Mouse (Mus musculus) ES-Bruce4 (cell line): ENCODE data around the gene Kmt2d. TPM values are rescaled to one million over a fixed set of nuclear protein-coding genes. Genes with fewer than 3 reads are reported as not detected.

Experiments
- H3K27ac ChIP-seq: 2 replicates; pipeline ENCODE4 v1.5.1; 2012; ENCODE audit warnings: low read length, inconsistent platforms; ENCODE audit not compliant: insufficient read depth
- H3K27me3 ChIP-seq: 2 replicates; pipeline ENCODE4 v1.6.1; 2012; ENCODE audit warnings: mild to moderate bottlenecking, low read length, inconsistent platforms; ENCODE audit not compliant: control insufficient read depth, poor library complexity, insufficient read depth, severe bottlenecking
- H3K36me3 ChIP-seq: 2 replicates; pipeline ENCODE4 v1.6.1; 2012; ENCODE audit warnings: inconsistent platforms, mild to moderate bottlenecking, low read length, moderate library complexity; ENCODE audit not compliant: control insufficient read depth, poor library complexity, insufficient read depth, severe bottlenecking
- H3K4me1 ChIP-seq: one replicate; pipeline ENCODE4 v1.8.1; 2011; ENCODE audit warnings: low read length; ENCODE audit not compliant: control insufficient read depth, insufficient read depth
- H3K4me3 ChIP-seq: 2 replicates; pipeline ENCODE4 v1.5.1; 2011; ENCODE audit warnings: low read depth, mild to moderate bottlenecking, low read length
- H3K9ac ChIP-seq: 2 replicates; pipeline ENCODE4 v1.6.1; 2012; ENCODE audit warnings: low read depth, mild to moderate bottlenecking, inconsistent platforms; ENCODE audit not compliant: poor library complexity, severe bottlenecking
- H3K9me3 ChIP-seq: replicated peaks from 2 replicates; pipeline ENCODE4 v1.6.1; 2012; ENCODE audit warnings: mild to moderate bottlenecking, low read length, inconsistent platforms; ENCODE audit not compliant: control insufficient read depth, poor library complexity, insufficient read depth, severe bottlenecking
- CTCF ChIP-seq: IDR thresholded peaks from one replicate; pipeline ENCODE4 v1.8.1; 2011; ENCODE audit warnings: low read depth, low read length
- EP300 ChIP-seq: IDR thresholded peaks from 2 replicates; pipeline ENCODE4 v1.6.1; 2011; ENCODE audit warnings: low read depth, low read length; ENCODE audit not compliant: insufficient read depth
- POLR2A ChIP-seq: IDR thresholded peaks from one replicate; pipeline ENCODE4 v1.8.1; 2011; ENCODE audit warnings: low read length; ENCODE audit not compliant: insufficient read depth
- polyA plus RNA-seq: library from polyadenylated mRNA; stranded (reverse); fragments of >200 nt; gene quantifications from 2 replicates; pipeline ENCODE4 v1.2.4, GENCODE M21; 2011; ENCODE audit warnings: low read depth; ENCODE audit not compliant: missing spikeins, insufficient read depth, insufficient read length

Gene Kmt2d
- polyA plus RNA-seq, 1 experiment = 51.9 TPM

DNA sequence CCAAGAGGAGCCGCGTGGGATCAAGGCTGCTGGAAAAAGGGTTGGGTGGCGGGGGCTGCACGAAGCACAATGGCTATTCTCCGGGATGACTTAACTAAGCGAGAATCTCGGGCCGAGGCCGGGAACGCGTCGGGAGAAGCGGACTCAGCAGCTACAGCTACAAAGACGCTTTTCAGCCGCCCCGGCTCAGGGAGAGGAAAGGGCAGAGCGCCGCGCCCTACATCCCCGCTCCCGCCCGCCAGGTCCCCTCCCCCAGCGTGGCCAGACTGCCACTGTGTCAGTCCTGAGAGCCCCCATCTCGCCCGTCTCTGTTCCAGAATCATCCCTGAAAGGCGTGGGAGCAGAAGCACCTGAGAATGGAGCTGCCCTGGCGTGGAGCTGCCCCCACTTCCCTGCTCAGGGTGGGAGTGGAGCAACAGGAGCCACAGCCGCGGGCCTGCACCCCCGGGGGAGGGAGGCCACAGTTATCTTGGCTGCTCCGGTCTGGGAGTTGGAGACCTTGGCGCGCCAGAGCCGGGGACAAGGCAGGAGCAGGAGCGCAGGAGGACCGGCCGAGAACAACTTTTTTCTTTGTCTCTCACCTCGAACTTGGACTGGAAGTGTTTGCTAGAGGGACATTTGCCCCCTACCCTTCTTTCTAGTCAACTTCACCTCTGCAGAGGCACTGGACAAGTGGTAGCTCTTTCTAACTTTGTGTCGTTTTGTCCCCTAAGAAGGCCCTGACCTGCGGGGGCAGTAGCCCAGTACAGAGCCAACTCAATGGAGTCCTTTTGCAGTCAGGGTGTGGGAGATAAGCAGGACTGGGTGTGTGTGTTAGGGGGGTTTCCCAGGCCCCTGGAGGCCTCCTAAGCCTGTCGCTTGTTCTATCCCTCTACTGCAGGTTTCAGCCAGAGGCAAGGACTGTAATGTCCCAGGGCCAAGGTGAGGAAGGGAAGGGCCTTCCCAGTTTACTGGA lies 24.9 kb upstream of the Kmt2d start:
- peaks cover 3% of the 10 kb centered on the region for H3K4me1 ChIP-seq
- H3K36me3 ChIP-seq = no peaks in the 10 kb centered on the region
- H3K27ac ChIP-seq = no peak overlapping the region
- H3K9ac ChIP-seq = peak overlapping the region; percentile 37
- TF ChIP-seq POLR2A (no peak), CTCF (no peak), EP300 (no peak)
- H3K4me3 ChIP-seq = peak overlapping the region; percentile 38
- H3K9me3 ChIP-seq = no peaks in the 10 kb centered on the region
- H3K27me3 ChIP-seq = peaks cover 10% of the 10 kb centered on the region; the same call in 1 of the 2 replicates

- no peak for TF ChIP-seq CTCF
- no peak for TF ChIP-seq EP300
- TF ChIP-seq POLR2A = no peak
- Histone ChIP-seq H3K4me1 (peaks cover 3% of the 10 kb centered on the region), H3K27ac (no peak overlapping the region), H3K36me3 (no peaks in the 10 kb centered on the region), H3K9ac (peak overlapping the region; percentile 38), H3K4me3 (peak overlapping the region; percentile 51), H3K9me3 (no peaks in the 10 kb centered on the region), H3K27me3 (peaks cover 10% of the 10 kb centered on the region; the same call in 1 of the 2 replicates)
Measured at GRCm38 (mm10) chr15:98894746-98895634, 24.0 kb upstream of the Kmt2d start.

DNA sequence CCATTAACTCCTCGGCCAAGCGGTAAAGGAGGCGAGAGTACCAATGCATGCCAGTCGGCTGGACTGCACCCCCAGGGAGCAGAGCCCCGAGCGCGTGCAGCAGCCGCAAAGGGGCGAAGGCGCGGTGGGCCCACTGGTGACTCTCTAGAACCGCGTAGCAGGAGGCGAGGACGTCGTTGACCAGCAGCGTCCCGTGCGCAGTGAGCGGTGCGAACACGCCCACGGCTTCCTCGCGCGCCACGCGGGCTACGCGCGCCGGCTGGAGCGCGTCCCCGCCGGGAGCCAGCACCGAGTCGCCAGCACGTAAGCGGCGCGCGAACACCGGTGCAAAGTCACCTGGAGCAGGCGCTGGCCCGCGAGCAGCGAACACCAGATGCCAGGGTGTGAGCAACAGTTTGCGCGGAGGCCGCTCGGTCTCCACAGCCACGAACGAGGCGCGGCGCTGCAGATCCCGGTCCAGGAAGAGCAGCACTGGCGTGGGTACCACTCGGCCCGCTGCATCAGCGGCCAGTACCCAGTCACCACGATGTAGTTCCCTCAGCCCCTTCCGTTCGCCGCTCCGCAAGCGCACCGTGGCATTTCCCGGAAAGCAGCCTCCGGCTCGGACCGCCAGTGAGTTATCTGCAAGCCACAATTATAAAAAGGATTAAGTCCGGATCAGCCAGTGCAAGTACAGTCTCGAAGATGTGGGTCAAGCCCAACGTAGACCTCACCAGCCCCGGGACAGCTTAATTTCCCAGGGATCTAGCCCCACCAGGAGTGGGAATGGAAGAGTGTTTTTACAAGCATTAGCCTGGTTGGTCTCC lies 23.1 kb upstream of the Kmt2d start, which contains the start of gene Rhebl1:
Rhebl1 (minus strand) TSS at position 601 of the 806 bp plus-strand sequence.
- peaks cover 10% of the 10 kb centered on the region; the same call in 1 of the 2 replicates for H3K27me3 ChIP-seq
- peaks cover 3% of the 10 kb centered on the region for H3K4me1 ChIP-seq
- TF ChIP-seq EP300 = no peak
- no peak for TF ChIP-seq CTCF
- no peak for TF ChIP-seq POLR2A
- H3K9me3 ChIP-seq = no peaks in the 10 kb centered on the region
- no peak within 1 kb of the TSS for H3K27ac ChIP-seq
- H3K36me3 ChIP-seq = no peaks in the 10 kb centered on the region
- peak within 1 kb of the TSS; percentile 38 for H3K9ac ChIP-seq
- peak within 1 kb of the TSS; percentile 51 for H3K4me3 ChIP-seq

- peaks cover 3% of the 10 kb centered on the region for H3K4me1 ChIP-seq
- no peak overlapping the region for H3K4me3 ChIP-seq
- TF ChIP-seq CTCF = no peak
- TF ChIP-seq EP300 = no peak
- no peak for TF ChIP-seq POLR2A
- H3K27me3 ChIP-seq = peaks cover 8% of the 10 kb centered on the region; the same call in 1 of the 2 replicates
- no peaks in the 10 kb centered on the region for H3K36me3 ChIP-seq
- H3K9ac ChIP-seq = no peak overlapping the region
- H3K9me3 ChIP-seq = no peaks in the 10 kb centered on the region
- H3K27ac ChIP-seq = no peak overlapping the region
Measured at GRCm38 (mm10) chr15:98893036-98893435, 22.0 kb upstream of the Kmt2d start.

DNA sequence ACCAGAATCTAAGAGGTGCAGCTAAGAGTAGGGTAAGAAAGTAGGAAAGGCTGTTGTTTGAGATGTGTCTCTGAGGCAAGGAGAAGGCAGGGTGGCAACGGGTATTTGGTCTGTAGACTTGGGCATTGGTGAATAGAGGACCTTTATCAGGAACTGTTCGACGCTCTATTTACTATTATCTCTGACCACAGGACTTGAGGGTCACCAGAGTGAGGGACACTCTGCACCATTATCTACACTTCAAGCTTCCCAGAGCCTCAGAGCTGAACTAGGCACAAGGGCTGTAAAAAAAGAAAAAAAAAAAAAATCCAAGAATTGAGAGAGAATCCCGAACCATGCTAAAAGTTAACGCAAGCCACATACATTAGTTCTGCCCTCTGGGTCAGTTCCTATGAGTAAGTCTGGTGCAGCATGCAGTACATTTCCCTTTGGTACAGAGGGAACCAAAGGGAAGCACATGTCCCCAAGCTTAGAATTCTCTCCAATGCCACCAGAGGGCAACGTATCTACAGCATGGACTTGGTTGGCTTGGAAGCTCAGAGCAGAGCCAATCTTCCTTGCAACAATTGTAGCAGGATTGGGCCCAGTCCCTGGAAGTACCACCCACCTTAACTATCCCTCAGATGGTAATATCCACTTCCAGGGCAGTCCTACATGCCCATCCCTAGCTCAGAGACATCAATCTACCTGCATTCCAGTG lies 21.1 kb upstream of the Kmt2d start:
- H3K27ac ChIP-seq = no peak overlapping the region
- H3K4me3 ChIP-seq = no peak overlapping the region
- peaks cover 8% of the 10 kb centered on the region; the same call in 1 of the 2 replicates for H3K27me3 ChIP-seq
- H3K4me1 ChIP-seq = peaks cover 3% of the 10 kb centered on the region
- H3K9me3 ChIP-seq = no peaks in the 10 kb centered on the region
- TF ChIP-seq EP300 (no peak), CTCF (peak; percentile 45), POLR2A (no peak)
- H3K36me3 ChIP-seq = no peaks in the 10 kb centered on the region
- no peak overlapping the region for H3K9ac ChIP-seq
